Mouse (Mus musculus) thymus, adult 2 months (tissue): ENCODE results near the gene OR5BS1P.

Source experiments
- CTCF ChIP-seq: fragments of 200-500 bp; IDR thresholded peaks from 2 replicates; pipeline ENCODE4 v1.5.1; 2012; ENCODE audit warnings: mild to moderate bottlenecking, control low read depth, low read length, moderate library complexity, borderline replicate concordance; ENCODE audit not compliant: control insufficient read depth, poor library complexity, insufficient read depth; ENCODE audit errors: extremely low read depth
- POLR2A ChIP-seq: fragments of 200-500 bp; IDR thresholded peaks from 2 replicates; pipeline ENCODE4 v1.6.1; 2012; ENCODE audit warnings: mild to moderate bottlenecking, low read length, control low read depth, moderate library complexity; ENCODE audit not compliant: control insufficient read depth, poor library complexity, insufficient read depth; ENCODE audit errors: extremely low read depth

DNA sequence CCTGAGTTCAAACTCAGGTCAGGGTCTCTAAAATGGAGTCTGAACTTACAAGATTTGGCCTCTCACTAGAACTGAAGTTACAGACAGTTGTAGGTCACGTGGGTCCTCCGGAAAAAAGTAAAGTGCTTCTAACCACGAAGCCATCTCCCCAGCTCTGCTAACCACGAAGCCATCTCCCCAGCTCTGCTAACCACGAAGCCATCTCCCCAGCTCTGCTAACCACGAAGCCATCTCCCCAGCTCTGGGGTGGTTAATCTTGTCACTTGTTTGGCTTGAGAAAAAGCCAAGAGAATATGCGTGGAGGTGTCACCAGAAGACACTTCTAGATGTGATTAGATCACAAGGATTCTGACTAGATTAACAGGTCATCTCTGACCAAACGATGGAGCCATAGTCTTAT is 44.5 kb downstream of the OR5BS1P start:
- no peak for TF ChIP-seq CTCF
- no peak for TF ChIP-seq POLR2A
